Comparison of ENCODE assay signal across 16 mouse cellular contexts in the genomic region with DNA sequence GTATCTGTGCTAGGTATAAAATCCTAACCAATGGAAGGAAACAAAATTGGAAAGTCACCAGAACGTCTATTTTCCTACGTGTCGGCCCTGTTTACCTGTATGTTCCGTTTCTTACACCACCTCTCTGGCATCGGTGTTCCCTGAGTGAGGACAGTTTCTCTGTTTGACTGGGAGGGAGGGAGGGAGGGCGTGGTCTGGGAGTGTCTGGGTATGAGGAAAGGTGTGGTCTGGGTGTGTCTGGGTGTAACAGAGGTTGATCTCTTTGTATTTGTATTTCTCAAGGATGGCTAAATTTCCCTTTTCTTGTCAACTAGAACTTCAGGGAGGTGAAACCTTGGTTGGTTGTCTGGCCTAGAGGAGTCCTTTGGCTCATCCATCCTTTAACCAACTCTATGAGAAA.
"Had no signal": no experiment of that assay in that cellular context is flagged by ENCODE, and none has a peak within 500 bp of the region (broad histone marks: within the 10 kb centered on the region; RNA-seq: fewer than 3 reads in every experiment).

No protein-coding gene starts in this region.

- H3K4me3 ChIP-seq: intestine, embryonic 15.5 days; layer of hippocampus, adult 2 months; limb, embryonic 15.5 days; midbrain, embryonic 13.5 days; myocyte; neural tube, embryonic 13.5 days; stomach, embryonic 15.5 days had no signal

- ATAC-seq: intestine, embryonic 15.5 days; midbrain, embryonic 13.5 days had no signal

- H3K9ac ChIP-seq: intestine, embryonic 15.5 days; limb, embryonic 15.5 days; lung, embryonic 14.5 days; midbrain, embryonic 13.5 days; neural tube, embryonic 13.5 days; stomach, embryonic 15.5 days had no signal

- H3K9me3 ChIP-seq: intestine, embryonic 15.5 days; limb, embryonic 15.5 days; midbrain, embryonic 13.5 days; neural tube, embryonic 13.5 days; stomach, embryonic 15.5 days had no signal

- H3K36me3 ChIP-seq: intestine, embryonic 15.5 days; limb, embryonic 15.5 days; midbrain, embryonic 13.5 days; neural tube, embryonic 13.5 days; stomach, embryonic 15.5 days had no signal

- H3K27me3 ChIP-seq: intestine, embryonic 15.5 days; limb, embryonic 15.5 days; midbrain, embryonic 13.5 days; neural tube, embryonic 13.5 days; stomach, embryonic 15.5 days had no signal

- H3K4me2 ChIP-seq: intestine, embryonic 15.5 days; limb, embryonic 15.5 days; lung, embryonic 14.5 days; midbrain, embryonic 13.5 days; neural tube, embryonic 13.5 days; stomach, embryonic 15.5 days had no signal

- H3K4me1 ChIP-seq: intestine, embryonic 15.5 days; limb, embryonic 15.5 days; midbrain, embryonic 13.5 days; neural tube, embryonic 13.5 days; stomach, embryonic 15.5 days had no signal

- H3K27ac ChIP-seq: intestine, embryonic 15.5 days; layer of hippocampus, adult 2 months; limb, embryonic 15.5 days; midbrain, embryonic 13.5 days; neural tube, embryonic 13.5 days; stomach, embryonic 15.5 days had no signal

- DNase-seq: kidney, adult 18-20 months; kidney, postnatal 10 days; kidney, postnatal 4 days; lung, embryonic 14.5 days; lung, postnatal 10 days; lung, postnatal 4 days; retina, postnatal 1 day; thymus, adult 2 months; thymus, postnatal 4 days had no signal
